ENCODE assay signal across 19 mouse cellular contexts in the genomic region with DNA sequence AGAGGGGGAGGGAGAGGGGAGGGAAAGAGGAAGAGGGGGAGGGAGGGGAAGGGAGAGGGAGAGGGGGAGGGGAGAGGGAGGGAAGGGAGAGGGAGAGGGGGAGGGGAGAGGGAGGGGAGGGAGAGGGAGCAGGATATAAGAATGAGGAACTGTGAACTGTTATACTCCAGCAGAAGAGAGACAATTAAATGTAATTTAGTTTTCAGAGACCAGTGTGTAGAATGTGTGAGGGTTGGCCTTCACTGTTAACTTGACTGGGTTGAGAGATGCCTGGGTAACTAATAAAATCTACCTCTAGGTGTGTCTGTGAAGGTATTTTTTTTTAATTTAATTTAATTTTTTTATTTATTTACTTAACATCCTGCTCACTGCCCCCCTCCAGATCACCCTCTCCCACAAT.
"Had no signal": no experiment of that assay in that cellular context is flagged by ENCODE, and none has a peak within 500 bp of the region (broad histone marks: within the 10 kb centered on the region; RNA-seq: fewer than 3 reads in every experiment).

No protein-coding gene starts in this region.

- DNase-seq: kidney, adult 9 months; kidney, postnatal 14 days; kidney, postnatal 4 days; left cerebral cortex, postnatal 4 days; liver, postnatal 0 days; lung, embryonic 14.5 days; right cerebral cortex, postnatal 25 days; spleen, adult 18-20 months; thymus, postnatal 25 days had no signal

- ATAC-seq: liver, postnatal 0 days; lung, postnatal 0 days; midbrain, embryonic 16.5 days had no signal

- H3K9me3 ChIP-seq: limb, embryonic 12.5 days; limb, embryonic 15.5 days; neural tube, embryonic 13.5 days; stomach, embryonic 15.5 days had no signal

- H3K4me3 ChIP-seq: limb, embryonic 12.5 days; limb, embryonic 15.5 days; myocyte; neural tube, embryonic 13.5 days; stomach, embryonic 15.5 days had no signal

- H3K27me3 ChIP-seq: limb, embryonic 12.5 days; limb, embryonic 15.5 days; neural tube, embryonic 13.5 days; stomach, embryonic 15.5 days had no signal

- H3K9ac ChIP-seq: limb, embryonic 12.5 days; limb, embryonic 15.5 days; liver, embryonic 14.5 days; liver, postnatal 0 days; lung, embryonic 14.5 days; neural tube, embryonic 13.5 days; stomach, embryonic 15.5 days had no signal

- H3K4me1 ChIP-seq: limb, embryonic 12.5 days; limb, embryonic 15.5 days; neural tube, embryonic 13.5 days; stomach, embryonic 15.5 days had no signal

- H3K4me2 ChIP-seq: limb, embryonic 12.5 days; limb, embryonic 15.5 days; liver, embryonic 11.5 days; lung, embryonic 14.5 days; neural tube, embryonic 13.5 days; stomach, embryonic 15.5 days had no signal

- H3K36me3 ChIP-seq: limb, embryonic 12.5 days; limb, embryonic 15.5 days; neural tube, embryonic 13.5 days; stomach, embryonic 15.5 days had no signal

- H3K27ac ChIP-seq: limb, embryonic 12.5 days; limb, embryonic 15.5 days; liver, embryonic 14.5 days; macrophage; neural tube, embryonic 13.5 days; stomach, embryonic 15.5 days had no signal
